ENCODE assay signal across 28 mouse cellular contexts in genomic region chr5:64131550-64131949, GRCm38 (mm10). TPM values are rescaled to one million over a fixed set of nuclear protein-coding genes. Genes with fewer than 3 reads are reported as not detected.
DNase-seq lines count a peak whose midpoint lies in the region; ATAC-seq lines count a peak whose summit lies in the region.
"Had no signal": no experiment of that assay in that cellular context is flagged by ENCODE, and none has a peak within 500 bp of the region (broad histone marks: within the 10 kb centered on the region; RNA-seq: fewer than 3 reads in every experiment).

No protein-coding gene starts in this region.

- no peak overlapping the region for H3K4me3 ChIP-seq in kidney, embryonic 14.5 days (ENCODE audit: low read length)
- no peak overlapping the region for H3K4me3 ChIP-seq in neural tube, embryonic 14.5 days (ENCODE audit: low read depth, low read length)
- H3K4me3 ChIP-seq in midbrain, embryonic 13.5 days (replicated peaks) = no peak overlapping the region
- H3K4me3 ChIP-seq: embryonic facial prominence, embryonic 13.5 days; embryonic facial prominence, embryonic 15.5 days; erythroblast, embryonic 14.5 days; forebrain, embryonic 10.5 days; forebrain, embryonic 12.5 days had no signal

- peaks cover 5% of the 10 kb centered on the region; the same call in 1 of the 2 replicates for H3K36me3 ChIP-seq in kidney, embryonic 14.5 days (ENCODE audit: control insufficient read depth, insufficient read depth, low read length)
- H3K36me3 ChIP-seq in neural tube, embryonic 14.5 days (ENCODE audit: control insufficient read depth, insufficient read depth, low read length) = 0 out of 2 replicates have a peak, but pooled peaks cover 3% of the 10 kb centered on the region
- H3K36me3 ChIP-seq in midbrain, embryonic 13.5 days = peaks cover 14% of the 10 kb centered on the region

- H3K4me2 ChIP-seq in kidney, embryonic 14.5 days (replicated peaks; ENCODE audit: low read depth, low read length) = no peak overlapping the region
- no peak overlapping the region for H3K4me2 ChIP-seq in neural tube, embryonic 14.5 days (ENCODE audit: low read depth, low read length)
- no peak overlapping the region for H3K4me2 ChIP-seq in midbrain, embryonic 13.5 days (replicated peaks)
- H3K4me2 ChIP-seq: embryonic facial prominence, embryonic 13.5 days; embryonic facial prominence, embryonic 15.5 days; forebrain, embryonic 12.5 days had no signal

- H3K9ac ChIP-seq in kidney, embryonic 14.5 days (ENCODE audit: low read depth, low read length) = no peak overlapping the region
- no peak overlapping the region for H3K9ac ChIP-seq in neural tube, embryonic 14.5 days (replicated peaks; ENCODE audit: low read depth, low read length)
- H3K9ac ChIP-seq in midbrain, embryonic 13.5 days (replicated peaks) = no peak overlapping the region
- H3K9ac ChIP-seq: embryonic facial prominence, embryonic 13.5 days; embryonic facial prominence, embryonic 15.5 days; forebrain, embryonic 12.5 days had no signal

- WGBS in kidney, embryonic 14.5 days = 54% methylated on average over 5 of the region's 5 CpGs
- 54% methylated on average over 5 of the region's 5 CpGs for WGBS in neural tube, embryonic 14.5 days
- 65% methylated on average over 5 of the region's 5 CpGs for WGBS in midbrain, embryonic 13.5 days

- no peak overlapping the region for H3K27ac ChIP-seq in kidney, embryonic 14.5 days (ENCODE audit: low read depth, low read length)
- H3K27ac ChIP-seq in neural tube, embryonic 14.5 days (ENCODE audit: low read depth, low read length) = no peak overlapping the region
- no peak overlapping the region for H3K27ac ChIP-seq in midbrain, embryonic 13.5 days
- H3K27ac ChIP-seq: embryonic facial prominence, embryonic 13.5 days; embryonic facial prominence, embryonic 15.5 days; forebrain, embryonic 10.5 days; forebrain, embryonic 12.5 days had no signal

- no peaks in the 10 kb centered on the region for H3K9me3 ChIP-seq in kidney, embryonic 14.5 days (ENCODE audit: control insufficient read depth, low read length)
- no peaks in the 10 kb centered on the region for H3K9me3 ChIP-seq in neural tube, embryonic 14.5 days (ENCODE audit: control insufficient read depth, low read length)
- H3K9me3 ChIP-seq in midbrain, embryonic 13.5 days = no peaks in the 10 kb centered on the region
- H3K9me3 ChIP-seq: embryonic facial prominence, embryonic 13.5 days; embryonic facial prominence, embryonic 15.5 days; forebrain, embryonic 10.5 days; forebrain, embryonic 12.5 days; G1E had no signal

- 0 out of 2 replicates have a peak, but pooled peaks have one; percentile 24 for ATAC-seq in kidney, embryonic 14.5 days (ENCODE audit: low FRiP score, low TSS enrichment)
- peak; percentile 35; the same call in 1 of the 2 replicates for ATAC-seq in neural tube, embryonic 14.5 days (ENCODE audit: low read depth)
- ATAC-seq in midbrain, embryonic 13.5 days = no peak
- ATAC-seq: activated CD4-positive, CD25-positive, alpha-beta regulatory T cell, adult 4 months; CD4-positive, CD25-positive, alpha-beta regulatory T cell, adult 4 months; forebrain, embryonic 14.5 days; forebrain, embryonic 16.5 days; Patski had no signal

- DNase-seq in heart, adult 11 months = peak; percentile 71
- no peak for DNase-seq in heart, adult 18-20 months
- no peak for DNase-seq in kidney, postnatal 10 days
- DNase-seq: adrenal gland, adult 8-10 months; adrenal gland, postnatal 14 days; adrenal gland, postnatal 36 days; B cell, adult 2 months; cerebellum, adult 11-12 months; cerebellum, adult 2 months; cerebellum, adult 9-10 months; cerebellum, postnatal 10 days; cerebellum, postnatal 25 days; embryo, embryonic 11 days had no signal

- no peaks in the 10 kb centered on the region for H3K4me1 ChIP-seq in kidney, embryonic 14.5 days (ENCODE audit: control insufficient read depth, insufficient read depth, low read length)
- H3K4me1 ChIP-seq in neural tube, embryonic 14.5 days (ENCODE audit: control insufficient read depth, insufficient read depth, low read length) = no peaks in the 10 kb centered on the region
- H3K4me1 ChIP-seq in midbrain, embryonic 13.5 days (replicated peaks) = no peaks in the 10 kb centered on the region
- H3K4me1 ChIP-seq: embryonic facial prominence, embryonic 13.5 days; embryonic facial prominence, embryonic 15.5 days; forebrain, embryonic 10.5 days; forebrain, embryonic 12.5 days had no signal

- H3K27me3 ChIP-seq in kidney, embryonic 14.5 days (ENCODE audit: control insufficient read depth, insufficient read depth, low read length) = no peaks in the 10 kb centered on the region
- H3K27me3 ChIP-seq in neural tube, embryonic 14.5 days (ENCODE audit: control insufficient read depth, insufficient read depth, low read length) = no peaks in the 10 kb centered on the region
- no peaks in the 10 kb centered on the region for H3K27me3 ChIP-seq in midbrain, embryonic 13.5 days
- H3K27me3 ChIP-seq: CH12.LX; embryonic facial prominence, embryonic 13.5 days; embryonic facial prominence, embryonic 15.5 days; forebrain, embryonic 12.5 days; Patski had no signal

RNA-seq across cellular contexts. Expression of gene Tbc1d1, which starts 24.6 kb away (rescaled TPM):
- total RNA-seq in heart, adult 18-20 months (2021) = 10 to 100 TPM; 11.0 to 13.3 TPM
- polyA plus RNA-seq in kidney, embryonic 14.5 days (2014; fragmentation: Nextera tagmentation; extraction: Ambion mirVana) = 26.7 and 39.9 TPM in 2 replicates
- polyA plus RNA-seq in neural tube, embryonic 14.5 days (2014; fragmentation: Nextera tagmentation; extraction: Ambion mirVana) = 16.0 and 21.1 TPM in 2 replicates
- polyA plus RNA-seq in midbrain, embryonic 13.5 days (2015; fragmentation: Nextera tagmentation; extraction: Ambion mirVana) = 10.6 and 11.7 TPM in 2 replicates

RNA-seq across cellular contexts. Expression of gene Pgm2, which starts 38.8 kb away (rescaled TPM):
- total RNA-seq in heart, adult 18-20 months (2021) = 1 to 10 TPM; 4.7 to 4.9 TPM
- polyA plus RNA-seq in kidney, embryonic 14.5 days (2014; fragmentation: Nextera tagmentation; extraction: Ambion mirVana) = 29.0 and 31.8 TPM in 2 replicates
- 18.4 and 19.4 TPM in 2 replicates for polyA plus RNA-seq in neural tube, embryonic 14.5 days (2014; fragmentation: Nextera tagmentation; extraction: Ambion mirVana)
- 20.8 and 22.2 TPM in 2 replicates for polyA plus RNA-seq in midbrain, embryonic 13.5 days (2015; fragmentation: Nextera tagmentation; extraction: Ambion mirVana)
